Mouse (Mus musculus): ENCODE measurements around the gene Elmsan1.
"Not testable (repeated sequence)": the region's sequence is repeated elsewhere in the genome, so short reads cannot be mapped to it uniquely, and the experiment has no call there.

Gene Elmsan1

GRCm38 (mm10) chr12:84218289-84219120 lies at the start of gene Elmsan1:
TSS of gene Elmsan1 (minus strand) at chr12:84218881.
- DNase-seq (ENCODE audit: low read depth in 2 of 2, low spot score in 2 of 2): peak; percentile 65 to 73

DNA sequence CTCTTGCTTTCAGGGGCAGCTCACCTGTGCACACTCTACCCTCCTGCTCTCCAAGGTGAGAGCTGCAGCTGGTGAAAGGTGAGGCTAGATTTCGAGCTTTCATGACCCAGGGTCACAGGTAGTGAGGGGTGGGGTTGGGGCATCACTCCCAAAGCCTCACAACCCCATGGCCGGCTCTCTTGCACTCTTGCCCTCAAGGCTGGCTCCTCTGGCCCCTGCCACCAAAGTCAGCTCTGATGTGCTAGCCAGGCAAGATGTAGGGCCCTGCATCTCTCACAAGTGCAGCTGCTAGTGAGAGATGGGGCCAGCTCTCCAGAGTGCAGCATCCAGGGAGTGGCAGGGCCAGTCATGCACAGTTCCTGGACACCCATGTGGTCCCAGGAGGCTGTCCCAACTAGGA lies 48.6 kb upstream of the Elmsan1 start:
- no peak for DNase-seq (ENCODE audit: low read depth in 2 of 2, low spot score in 2 of 2)

DNA sequence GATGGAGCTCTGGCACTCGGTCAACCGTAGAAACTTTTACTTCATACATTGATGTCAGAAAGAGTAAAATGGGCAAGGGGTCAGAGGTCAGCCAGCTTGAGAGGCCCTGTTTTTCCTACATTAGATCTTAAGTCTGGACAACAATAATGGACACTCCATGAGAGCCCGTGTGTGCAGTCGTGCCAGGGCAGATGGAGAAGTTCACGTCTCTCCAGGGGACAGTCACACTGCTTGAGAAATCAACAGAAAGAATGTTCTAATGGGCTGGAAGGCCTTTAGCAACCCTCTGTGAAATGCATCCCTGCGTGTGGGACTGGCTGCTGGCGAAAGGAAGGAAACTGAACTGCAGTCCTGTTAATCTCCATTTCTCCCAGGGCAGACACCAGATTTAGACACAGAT lies 41.7 kb upstream of the Elmsan1 start:
- no peak for DNase-seq (ENCODE audit: low read depth in 2 of 2, low spot score in 2 of 2)

DNA sequence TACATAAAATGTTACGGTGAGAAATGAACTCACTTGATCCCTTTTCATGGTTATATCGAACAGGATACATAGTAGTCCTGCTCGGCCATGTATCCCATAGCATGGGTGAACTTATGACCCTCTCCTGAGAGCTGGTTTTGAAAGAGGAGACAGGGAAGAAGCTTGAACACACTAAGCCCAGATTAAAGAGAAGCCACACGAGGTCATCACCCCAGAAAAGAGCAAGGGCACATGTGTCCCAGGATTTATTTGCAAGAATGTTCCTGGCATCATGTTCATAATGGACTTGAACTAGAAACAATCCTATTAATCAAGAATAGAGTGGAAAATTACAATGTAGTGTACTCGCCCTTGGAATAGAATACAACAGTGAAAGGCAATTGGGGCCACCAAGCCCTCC lies 36.2 kb upstream of the Elmsan1 start:
- DNase-seq (ENCODE audit: low read depth in 2 of 2, low spot score in 2 of 2): no peak

GRCm38 (mm10) chr12:84252811-84253210 lies 34.1 kb upstream of the Elmsan1 start:
- DNase-seq (ENCODE audit: low read depth in 2 of 2, low spot score in 2 of 2): no peak

- DNase-seq (ENCODE audit: low read depth in 2 of 2, low spot score in 2 of 2): peak; percentile 68 to 75
These were observed 30.5 kb upstream of the Elmsan1 start for GRCm38 (mm10) chr12:84249217-84249616.

DNA sequence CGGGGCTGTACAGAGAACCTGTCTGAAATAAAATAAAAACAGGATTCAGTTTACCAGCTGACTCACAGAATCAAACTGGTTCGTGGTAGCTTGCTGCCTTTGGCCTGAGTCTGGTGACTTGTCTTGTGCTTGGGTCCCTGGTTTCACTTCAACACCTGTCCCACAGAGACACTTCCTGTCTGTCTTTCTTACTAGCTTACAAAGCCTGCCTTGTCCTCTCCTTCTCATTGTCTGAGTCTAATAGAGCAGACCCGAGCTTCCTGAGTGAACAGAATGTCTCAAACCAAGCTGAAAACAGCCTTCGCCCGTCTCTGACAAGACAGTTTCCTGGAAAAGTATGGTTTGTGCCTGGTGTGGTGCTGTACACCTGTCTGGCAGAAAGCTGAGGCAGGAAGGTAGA lies 27.0 kb upstream of the Elmsan1 start:
- DNase-seq (ENCODE audit: low read depth in 2 of 2, low spot score in 2 of 2): peak; percentile 38 to 43

DNA sequence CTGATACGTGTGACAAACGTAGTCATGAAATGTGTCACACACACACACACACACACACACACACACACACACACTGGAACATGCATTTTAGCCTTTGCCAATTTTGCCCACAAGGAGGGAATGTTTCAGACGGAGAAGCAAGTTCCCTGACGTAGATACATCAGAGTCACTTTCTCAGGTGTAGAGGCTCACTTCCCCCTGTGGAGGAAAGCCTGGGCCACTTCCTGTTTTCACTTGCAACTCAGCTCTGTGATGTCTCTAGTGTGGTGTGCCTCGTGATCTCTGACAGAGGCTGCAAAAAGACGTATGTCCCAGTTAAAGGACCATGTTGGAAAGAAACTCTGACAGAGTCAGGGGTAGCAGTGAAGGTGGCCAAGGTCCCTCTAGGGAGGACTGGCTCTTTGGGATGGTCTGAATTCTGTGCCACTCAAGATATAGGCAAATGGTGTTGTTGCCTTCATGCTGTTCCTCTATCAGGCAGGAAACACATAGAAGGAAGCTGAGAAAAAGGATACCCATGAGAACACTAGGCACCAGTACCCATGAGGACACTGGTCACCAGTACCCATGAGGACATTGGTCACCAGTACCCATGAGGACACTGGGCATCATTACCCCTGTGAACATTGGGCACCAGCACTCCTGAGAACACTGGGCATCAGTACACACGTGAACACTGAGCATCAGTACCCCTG lies 24.5 kb upstream of the Elmsan1 start:
- DNase-seq (ENCODE audit: low read depth in 2 of 2, low spot score in 2 of 2): peak; percentile 90 to 91

- DNase-seq (ENCODE audit: low read depth in 2 of 2, low spot score in 2 of 2): not testable (repeated sequence)
These were observed 18.4 kb upstream of the Elmsan1 start for GRCm38 (mm10) chr12:84237036-84237435.

DNA sequence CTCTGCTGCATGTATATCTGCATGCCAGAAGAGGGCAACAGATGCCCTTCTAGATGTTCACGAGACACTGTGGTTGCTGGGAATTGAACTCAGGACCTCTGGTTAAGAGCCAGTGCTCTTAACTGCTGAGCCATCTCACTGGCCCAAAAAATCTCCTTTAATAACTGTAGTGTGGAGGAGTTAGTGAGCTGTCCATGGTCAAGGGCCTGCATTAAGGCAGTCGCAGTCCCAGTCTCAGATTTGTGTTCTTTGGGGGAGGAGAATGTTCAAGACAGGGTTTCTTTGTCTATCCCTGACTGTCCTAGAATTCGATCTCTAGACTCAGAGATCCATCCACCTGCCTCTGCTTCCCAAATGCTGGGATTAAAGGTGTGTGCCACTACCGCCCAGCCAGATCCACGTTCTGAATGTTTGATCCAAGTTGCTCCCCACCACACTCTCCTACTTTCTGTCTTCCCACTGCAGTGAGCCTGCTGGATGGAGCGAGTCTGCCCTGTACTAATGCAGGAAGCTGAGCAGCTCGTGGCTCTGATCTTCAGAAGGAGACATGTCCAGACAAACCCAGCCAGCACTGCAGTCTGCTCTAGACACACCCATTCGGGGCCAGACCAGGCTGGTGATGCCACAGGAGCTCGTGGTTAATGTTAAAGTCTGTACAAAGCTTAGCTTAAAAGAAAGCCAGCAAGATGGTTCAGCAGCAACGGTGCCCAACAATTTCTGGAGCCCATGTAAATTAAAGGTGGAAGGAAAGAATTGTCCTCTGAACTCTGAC lies 17.5 kb upstream of the Elmsan1 start:
- DNase-seq (ENCODE audit: low read depth in 2 of 2, low spot score in 2 of 2): no peak

GRCm38 (mm10) chr12:84235577-84235976 lies 16.9 kb upstream of the Elmsan1 start:
- DNase-seq (ENCODE audit: low read depth in 2 of 2, low spot score in 2 of 2): no peak

- DNase-seq (ENCODE audit: low read depth in 2 of 2, low spot score in 2 of 2): no peak
These were observed 14.9 kb upstream of the Elmsan1 start for GRCm38 (mm10) chr12:84233488-84234100.

DNA sequence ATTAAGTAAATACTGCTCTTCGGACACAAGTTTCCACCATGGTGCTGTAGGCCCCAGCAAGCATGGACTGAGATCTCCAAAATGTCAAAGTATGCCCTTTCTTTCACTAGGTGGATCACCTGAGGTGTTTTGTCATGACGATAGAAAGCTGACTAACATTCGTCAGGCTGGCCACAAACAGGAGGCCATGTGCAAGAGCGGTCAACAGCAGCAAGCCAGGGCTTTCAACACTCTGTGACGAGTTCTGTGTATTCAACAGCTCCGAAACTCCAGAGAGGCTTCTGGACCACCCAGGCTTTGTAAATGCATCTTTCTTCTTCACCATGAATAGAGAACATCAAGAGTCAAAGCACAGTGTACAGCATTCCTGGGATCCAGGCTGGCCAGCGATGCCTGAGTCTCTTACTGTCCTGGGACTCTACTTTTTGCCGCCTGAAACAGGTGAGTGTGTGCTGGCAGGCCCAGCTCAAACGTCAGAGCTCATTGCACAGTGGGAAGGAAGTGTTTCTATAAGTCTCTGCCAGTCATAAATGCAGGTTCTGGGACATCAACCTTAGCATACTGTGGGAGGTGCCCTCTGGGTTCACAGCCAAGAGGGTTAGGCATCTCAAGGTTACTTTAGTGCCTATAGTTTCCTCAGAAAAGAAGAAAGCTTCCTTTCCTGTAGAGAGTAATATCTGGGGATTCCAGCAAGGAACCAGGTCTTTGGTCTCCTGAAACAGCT lies 7.6 kb upstream of the Elmsan1 start:
- DNase-seq (ENCODE audit: low read depth in 2 of 2, low spot score in 2 of 2): no peak

GRCm38 (mm10) chr12:84222405-84222961 lies 3.8 kb upstream of the Elmsan1 start:
- peak; percentile 72 to 80 for DNase-seq (ENCODE audit: low read depth in 2 of 2, low spot score in 2 of 2)

- peak; percentile 37 to 65 for DNase-seq (ENCODE audit: low read depth in 2 of 2, low spot score in 2 of 2)
These were observed 2.5 kb upstream of the Elmsan1 start for GRCm38 (mm10) chr12:84220951-84221891.

DNA sequence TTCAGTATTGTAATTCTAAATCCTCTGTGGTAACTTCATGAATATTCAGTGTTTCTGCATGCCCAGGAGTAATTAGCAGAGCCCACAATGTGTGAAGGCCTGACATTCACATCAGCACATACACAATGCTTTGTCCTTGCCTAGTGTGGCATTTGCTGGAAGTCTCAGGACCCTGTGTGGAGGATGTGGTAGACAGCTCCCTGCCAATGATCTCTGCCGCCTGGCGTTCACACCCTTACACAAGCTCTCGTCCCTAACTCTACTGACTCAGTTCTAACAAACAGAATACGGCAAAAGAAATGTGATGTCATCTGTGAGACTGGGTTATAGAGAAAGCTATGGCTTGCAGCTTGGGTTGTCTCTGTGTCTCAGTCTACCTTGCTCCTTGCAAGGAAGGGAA lies 1.8 kb upstream of the Elmsan1 start:
- peak; percentile 53 to 63 for DNase-seq (ENCODE audit: low read depth in 2 of 2, low spot score in 2 of 2)

- DNase-seq (ENCODE audit: low read depth in 2 of 2, low spot score in 2 of 2): no peak
These were observed 460 bp upstream of the Elmsan1 start for GRCm38 (mm10) chr12:84219121-84219561.

GRCm38 (mm10) chr12:84217508-84218131 lies 1.1 kb downstream of the Elmsan1 start:
- DNase-seq (ENCODE audit: low read depth in 2 of 2, low spot score in 2 of 2): peak in 1 of 2 experiments; percentile 33

- DNase-seq (ENCODE audit: low read depth in 2 of 2, low spot score in 2 of 2): no peak
These were observed 1.6 kb downstream of the Elmsan1 start for GRCm38 (mm10) chr12:84217111-84217507.

All from CD8-positive naive resting alpha-beta T cell, adult 2 months (primary cell).